Mouse (Mus musculus) frontal cortex, adult 2 months (tissue): Measurements from ENCODE around the gene Nfic. TPM values are rescaled to one million over a fixed set of nuclear protein-coding genes. Genes with fewer than 3 reads are reported as not detected.

Source experiments
- DNase-seq, 2 experiments: peaks; one replicate each; pipeline ENCODE4 v3.0.0; 2022; ENCODE audit warnings: low spot score in 1 of 2; ENCODE audit errors: extremely low spot score in 1 of 2
- polyA plus RNA-seq: library from polyadenylated mRNA; depleted of rRNA; stranded (reverse); fragments of >200 nt; gene quantifications from 2 replicates; pipeline ENCODE4 v1.2.3, GENCODE M21; 2012; rRNA removed

The Nfic gene
- polyA plus RNA-seq, 1 experiment, result 39.6 TPM

DNA sequence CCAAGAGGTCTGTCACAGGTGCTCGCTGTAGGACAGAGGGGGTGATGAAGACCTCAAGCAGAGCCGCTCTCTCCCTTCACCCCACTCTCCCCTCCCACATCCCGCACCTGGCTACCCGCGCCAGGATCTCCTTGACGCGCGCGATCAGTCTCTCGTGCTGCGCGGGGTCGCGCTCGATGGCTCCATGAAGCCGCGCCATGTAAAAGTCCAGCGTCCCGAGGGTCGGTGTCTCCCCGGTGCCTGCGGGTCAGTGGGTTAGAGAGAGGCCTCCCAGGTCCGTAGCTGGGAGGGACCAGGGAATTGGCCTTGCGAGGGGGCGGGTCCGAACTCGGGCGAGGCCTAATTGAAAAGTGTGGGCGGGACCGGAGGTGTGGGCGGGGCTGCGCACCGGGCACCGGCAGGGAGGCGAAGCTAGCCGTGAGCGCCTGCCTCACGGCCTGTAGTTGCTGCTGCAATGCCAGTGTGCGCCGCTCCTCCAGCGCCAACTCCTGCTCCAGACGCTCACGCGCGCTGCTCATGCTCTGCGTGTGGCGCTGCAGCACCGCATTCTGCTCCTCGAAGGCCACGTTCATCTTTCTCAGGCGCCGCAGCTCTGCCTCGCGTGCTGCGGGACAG lies 108.9 kb downstream of the Nfic start:
- peak in 1 of 2 experiments; percentile 54 for DNase-seq

Other genes starting within 250 kb of the Nfic start
- gene Atcay, start 224.8 kb downstream of the Nfic start, polyA plus RNA-seq, result 164 and 168 TPM in 2 replicates
- gene Zfr2, start 222.5 kb downstream of the Nfic start, polyA plus RNA-seq, result 89.1 and 95.9 TPM in 2 replicates
- gene Matk, start 202.7 kb downstream of the Nfic start, polyA plus RNA-seq, result 365 and 385 TPM in 2 replicates
- gene Mrpl54, start 188.7 kb downstream of the Nfic start, polyA plus RNA-seq, result 51.7 and 57.4 TPM in 2 replicates
- 46.9 and 49.1 TPM in 2 replicates for gene Apba3, start 188.7 kb downstream of the Nfic start, polyA plus RNA-seq
- 0.34 and 0.46 TPM in 2 replicates for gene Tjp3, start 164.1 kb downstream of the Nfic start, polyA plus RNA-seq
- gene Pip5k1c, start 162.7 kb downstream of the Nfic start, polyA plus RNA-seq, result 326 and 360 TPM in 2 replicates
- gene Cactin, start 134.5 kb downstream of the Nfic start, polyA plus RNA-seq, result 31.5 and 31.9 TPM in 2 replicates
- 2.3 and 3.3 TPM in 2 replicates for gene Tbxa2r, start 126.9 kb downstream of the Nfic start, polyA plus RNA-seq
- 0.96 and 1.1 TPM in 2 replicates for gene Gipc3, start 112.4 kb downstream of the Nfic start, polyA plus RNA-seq
- 36.3 and 40.8 TPM in 2 replicates for gene Hmg20b, start 105.2 kb downstream of the Nfic start, polyA plus RNA-seq
- 27.5 and 29.5 TPM in 2 replicates for gene Mfsd12, start 98.1 kb downstream of the Nfic start, polyA plus RNA-seq
- 0.67 and 0.68 TPM in 2 replicates for gene 4930404N11Rik, start 89.8 kb downstream of the Nfic start, polyA plus RNA-seq
- 66.9 and 71.6 TPM in 2 replicates for gene Fzr1, start 77.1 kb downstream of the Nfic start, polyA plus RNA-seq
- 92.2 and 105 TPM in 2 replicates for gene Dohh, start 71.2 kb downstream of the Nfic start, polyA plus RNA-seq
- 6.9 and 8.9 TPM in 2 replicates for gene Gm48551, start 71.2 kb downstream of the Nfic start, polyA plus RNA-seq
- gene Gm48552, start 66.6 kb downstream of the Nfic start, polyA plus RNA-seq, result 7.4 and 10.1 TPM in 2 replicates
- gene Smim24, start 62.6 kb downstream of the Nfic start, polyA plus RNA-seq, result 3.6 and 4.5 TPM in 2 replicates
- gene Celf5, start 27.1 kb upstream of the Nfic start, polyA plus RNA-seq, result 345 and 388 TPM in 2 replicates
- 120 and 134 TPM in 2 replicates for gene Ncln, start 40.8 kb upstream of the Nfic start, polyA plus RNA-seq
- gene S1pr4, start 44.5 kb upstream of the Nfic start, polyA plus RNA-seq, result 0.94 and 1.1 TPM in 2 replicates
- gene Gna15, start 68.6 kb upstream of the Nfic start, polyA plus RNA-seq, result 2.9 and 3.7 TPM in 2 replicates
- gene Gna11, start 89.6 kb upstream of the Nfic start, polyA plus RNA-seq, result 147 and 150 TPM in 2 replicates
- gene Aes, start 103.9 kb upstream of the Nfic start, polyA plus RNA-seq, result 867 and 972 TPM in 2 replicates
- 120 and 136 TPM in 2 replicates for gene Tle2, start 118.9 kb upstream of the Nfic start, polyA plus RNA-seq
- 12.8 and 17.4 TPM in 2 replicates for gene Tle6, start 145.4 kb upstream of the Nfic start, polyA plus RNA-seq
- gene BC025920, start 150.6 kb upstream of the Nfic start, polyA plus RNA-seq, result 4.1 and 5.2 TPM in 2 replicates
- gene Sirt6, start 172.2 kb upstream of the Nfic start, polyA plus RNA-seq, result 33.9 and 36.2 TPM in 2 replicates
- gene Ankrd24, start 172.9 kb upstream of the Nfic start, polyA plus RNA-seq, result 106 and 108 TPM in 2 replicates
- 2.9 and 3.3 TPM in 2 replicates for gene Gm10778, start 193.4 kb upstream of the Nfic start, polyA plus RNA-seq
- gene Zfp433, start 249.2 kb upstream of the Nfic start, polyA plus RNA-seq, result 6.4 and 6.5 TPM in 2 replicates